Mouse (Mus musculus) R1 (cell line): Measurements from ENCODE around the gene Gm10337.

Experiments
- DNase-seq: peaks from one replicate; pipeline ENCODE4 v3.0.0-alpha.2; 2018; ENCODE audit warnings: low read depth, low spot score

Gene Gm10337

DNA sequence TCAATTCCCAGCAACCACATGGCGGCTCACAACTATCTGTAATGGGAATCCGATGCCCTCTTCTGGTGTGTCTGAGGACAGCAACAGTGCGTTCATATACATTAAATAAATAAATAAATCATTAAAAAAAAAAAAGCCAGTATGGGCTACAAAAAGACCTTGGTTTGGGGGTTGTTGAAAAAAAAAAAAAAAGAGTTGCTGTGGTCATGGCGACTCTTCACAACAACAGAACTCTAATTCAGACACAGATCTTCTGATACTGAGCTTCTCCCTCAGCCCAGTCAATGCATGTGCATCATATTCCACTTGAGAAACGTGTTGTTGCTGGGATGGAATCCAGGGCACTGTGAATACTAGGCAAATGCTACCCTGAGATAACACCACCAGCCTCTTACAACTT lies 49.1 kb downstream of the Gm10337 start:
- no peak for DNase-seq
